Mouse (Mus musculus) urinary bladder, postnatal 4 days (tissue): ENCODE results near the gene C1qtnf9.

Experiments used
- DNase-seq, 2 experiments: peaks; one replicate each; pipeline ENCODE4 v3.0.0; 2021 to 2022; ENCODE audit warnings: low spot score in 2 of 2

Gene C1qtnf9

GRCm38 (mm10) chr14:60784427-60785315, 16.7 kb downstream of the C1qtnf9 start, which contains the start of gene Mipep:
Gene Mipep (plus strand): TSS chr14:60784573.
- peak; percentile 76 to 79 for DNase-seq

GRCm38 (mm10) chr14:60790103-60790502, 22.2 kb downstream of the C1qtnf9 start:
- no peak for DNase-seq

GRCm38 (mm10) chr14:60796600-60797322, 28.8 kb downstream of the C1qtnf9 start:
- DNase-seq, result no peak

- no peak for DNase-seq
Measured at GRCm38 (mm10) chr14:60797596-60797995, 29.7 kb downstream of the C1qtnf9 start.

GRCm38 (mm10) chr14:60798721-60799120, 30.8 kb downstream of the C1qtnf9 start:
- DNase-seq, result no peak

- no peak for DNase-seq
Measured at GRCm38 (mm10) chr14:60799762-60800728, 32.1 kb downstream of the C1qtnf9 start.

GRCm38 (mm10) chr14:60802026-60802425, 34.1 kb downstream of the C1qtnf9 start:
- DNase-seq, result no peak

GRCm38 (mm10) chr14:60804978-60805377, 37.0 kb downstream of the C1qtnf9 start:
- no peak for DNase-seq

- DNase-seq, result no peak
Measured at GRCm38 (mm10) chr14:60805871-60806270, 37.9 kb downstream of the C1qtnf9 start.

GRCm38 (mm10) chr14:60806891-60807344, 39.0 kb downstream of the C1qtnf9 start:
- no peak for DNase-seq

- no peak for DNase-seq
Measured at GRCm38 (mm10) chr14:60809881-60810280, 41.9 kb downstream of the C1qtnf9 start.

- DNase-seq, result no peak
Measured at GRCm38 (mm10) chr14:60811547-60811946, 43.6 kb downstream of the C1qtnf9 start.

- no peak for DNase-seq
Measured at GRCm38 (mm10) chr14:60815098-60815497, 47.2 kb downstream of the C1qtnf9 start.

GRCm38 (mm10) chr14:60818045-60818444, 50.1 kb downstream of the C1qtnf9 start:
- DNase-seq, result no peak

GRCm38 (mm10) chr14:60830096-60830495, 62.2 kb downstream of the C1qtnf9 start:
- DNase-seq, result no peak
